ENCODE assay signal across 8 mouse cellular contexts in the genomic region with DNA sequence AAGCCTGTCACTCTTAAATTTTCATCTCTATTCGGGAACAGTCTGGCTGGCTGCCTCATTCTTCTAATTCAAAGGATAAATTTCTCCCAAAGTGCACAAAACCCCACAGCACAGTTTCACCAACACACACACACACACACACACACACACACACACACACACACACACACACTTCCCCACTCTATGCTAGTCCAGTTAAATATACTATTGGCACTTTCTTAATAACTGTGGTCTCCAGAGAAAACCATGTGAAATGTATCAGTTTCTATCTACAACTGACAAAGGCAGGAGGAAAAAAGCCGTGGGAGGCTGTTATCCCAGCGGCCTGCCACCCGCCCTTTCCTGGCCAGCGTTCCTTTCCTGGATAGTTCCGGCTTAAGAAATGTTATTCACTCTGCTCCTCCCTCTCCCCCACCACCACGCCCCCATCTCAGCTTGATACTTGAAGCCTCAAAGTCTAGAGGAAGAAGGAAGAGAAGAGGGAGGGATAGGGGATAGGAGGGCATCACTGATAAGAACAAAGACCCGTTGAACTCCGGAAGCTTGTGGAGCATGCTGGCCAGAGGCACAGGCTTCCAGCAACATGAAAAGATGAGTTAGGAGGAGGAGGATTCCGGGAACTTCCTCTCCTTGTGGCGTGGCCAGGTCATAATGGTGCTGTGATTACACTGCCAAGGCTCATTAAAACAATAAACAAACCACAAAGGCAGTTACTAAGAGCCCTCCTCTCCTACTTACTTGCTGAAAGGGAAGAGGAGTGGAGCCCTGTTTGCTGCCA.
DNase-seq lines count a peak whose midpoint lies in the region; ATAC-seq and TF ChIP-seq lines count a peak whose summit lies in the region.

No protein-coding gene starts in this region.

- peak; percentile 68 to 85 for DNase-seq in adrenal gland, adult (ENCODE audit: inconsistent age in 2 of 2, low spot score in 1 of 2)
- DNase-seq in embryonic facial prominence, embryonic 14.5 days (ENCODE audit: low spot score): peak; percentile 80
- DNase-seq in kidney, postnatal 0 days (ENCODE audit: low spot score): peak; percentile 96
- peak; percentile 87 for DNase-seq in lung, postnatal 10 days
- DNase-seq in ovary, postnatal 36 days (ENCODE audit: low spot score): peak; percentile 56
- no peak for DNase-seq in thymus, postnatal 4 days
- no peak for DNase-seq in frontal cortex, adult 2 months (ENCODE audit: extremely low spot score in 1 of 2, low spot score in 1 of 2)

- no peaks in the 10 kb centered on the region for H3K36me3 ChIP-seq in embryonic facial prominence, embryonic 14.5 days (ENCODE audit: control insufficient read depth, insufficient read depth, low read length)
- no peaks in the 10 kb centered on the region for H3K36me3 ChIP-seq in heart, embryonic 16.5 days (ENCODE audit: control insufficient read depth, insufficient read depth)
- H3K36me3 ChIP-seq in kidney, postnatal 0 days (ENCODE audit: insufficient read depth, low read length): no peaks in the 10 kb centered on the region

- peak; percentile 79 for ATAC-seq in embryonic facial prominence, embryonic 14.5 days (ENCODE audit: low read depth)
- peak; percentile 84 for ATAC-seq in heart, embryonic 16.5 days (replicated peaks; ENCODE audit: extremely low read depth, insufficient read depth, low FRiP score)
- peak; percentile 94 for ATAC-seq in kidney, postnatal 0 days (replicated peaks; ENCODE audit: low FRiP score, low read depth)

- TF ChIP-seq CTCF in kidney, postnatal 0 days (IDR thresholded peaks at IDR 0.05; ENCODE audit: low read depth): no peak

- H3K4me3 ChIP-seq in embryonic facial prominence, embryonic 14.5 days (ENCODE audit: low read depth, low read length): peak overlapping the region; percentile 19
- peak overlapping the region; percentile 35 for H3K4me3 ChIP-seq in heart, embryonic 16.5 days (ENCODE audit: low read length)
- H3K4me3 ChIP-seq in kidney, postnatal 0 days (replicated peaks; ENCODE audit: low read depth, low read length): no peak overlapping the region

- no peaks in the 10 kb centered on the region for H3K9me3 ChIP-seq in embryonic facial prominence, embryonic 14.5 days (ENCODE audit: control insufficient read depth, low read length)
- no peaks in the 10 kb centered on the region for H3K9me3 ChIP-seq in heart, embryonic 16.5 days (replicated peaks; ENCODE audit: control insufficient read depth, low read length)
- no peaks in the 10 kb centered on the region for H3K9me3 ChIP-seq in kidney, postnatal 0 days (replicated peaks; ENCODE audit: low read length)

- H3K4me2 ChIP-seq in embryonic facial prominence, embryonic 14.5 days (ENCODE audit: low read depth, low read length): peak overlapping the region; percentile 48
- peak overlapping the region; percentile 63 for H3K4me2 ChIP-seq in heart, embryonic 16.5 days (ENCODE audit: low read depth, low read length)
- peak overlapping the region; percentile 45 for H3K4me2 ChIP-seq in kidney, postnatal 0 days (ENCODE audit: low read length)

- peaks cover 7% of the 10 kb centered on the region; the same call in 1 of the 2 replicates for H3K4me1 ChIP-seq in embryonic facial prominence, embryonic 14.5 days (ENCODE audit: control insufficient read depth, insufficient read depth, low read length)
- H3K4me1 ChIP-seq in heart, embryonic 16.5 days (ENCODE audit: control insufficient read depth, insufficient read depth, low read length): peaks cover 9% of the 10 kb centered on the region
- 0 out of 2 replicates have a peak, but pooled peaks cover 5% of the 10 kb centered on the region for H3K4me1 ChIP-seq in kidney, postnatal 0 days (replicated peaks; ENCODE audit: insufficient read depth, low read length)

- H3K27me3 ChIP-seq in embryonic facial prominence, embryonic 14.5 days (replicated peaks; ENCODE audit: control insufficient read depth, insufficient read depth, low read length): no peaks in the 10 kb centered on the region
- H3K27me3 ChIP-seq in heart, embryonic 16.5 days (ENCODE audit: control insufficient read depth, insufficient read depth, low read length): no peaks in the 10 kb centered on the region
- H3K27me3 ChIP-seq in kidney, postnatal 0 days (ENCODE audit: insufficient read depth, low read length): no peaks in the 10 kb centered on the region

- 0 out of 2 replicates have a peak overlapping the region, but pooled peaks have one; percentile 45 for H3K27ac ChIP-seq in embryonic facial prominence, embryonic 14.5 days (replicated peaks; ENCODE audit: low read depth, low read length)
- H3K27ac ChIP-seq in heart, embryonic 16.5 days (ENCODE audit: low read length): peak overlapping the region; percentile 39
- peak overlapping the region; percentile 65; the same call in 1 of the 2 replicates for H3K27ac ChIP-seq in kidney, postnatal 0 days

- WGBS in embryonic facial prominence, embryonic 14.5 days: 5% methylated on average over 11 of the region's 11 CpGs
- WGBS in heart, embryonic 16.5 days: 4% methylated on average over 11 of the region's 11 CpGs
- 2% methylated on average over 11 of the region's 11 CpGs for WGBS in kidney, postnatal 0 days

- H3K9ac ChIP-seq in embryonic facial prominence, embryonic 14.5 days (ENCODE audit: low read depth, low read length): peak overlapping the region; percentile 40
- no peak overlapping the region; the same call in 1 of the 2 replicates for H3K9ac ChIP-seq in heart, embryonic 16.5 days (ENCODE audit: low read length)
- H3K9ac ChIP-seq in kidney, postnatal 0 days (ENCODE audit: low read depth, low read length): no peak overlapping the region

Comparison
In these comparisons a context has a peak if more than half of its experiments do, and no peak if none do; other contexts are left out.
1. DNase-seq: peak in adrenal gland, adult (2 of 2), embryonic facial prominence, embryonic 14.5 days (single experiment), kidney, postnatal 0 days (single experiment), lung, postnatal 10 days (single experiment) and ovary, postnatal 36 days (single experiment); none in thymus, postnatal 4 days (single experiment) and frontal cortex, adult 2 months (0 of 2).
2. Peak in every context shown above with its lines, with median percentiles within 50 percentile points of each other: ATAC-seq, H3K27ac ChIP-seq and H3K4me2 ChIP-seq.